In genomic region chr12:23010199-23010598, GRCm38 (mm10) we compare ENCODE assay signal across 8 mouse cellular contexts.
DNase-seq lines count a peak whose midpoint lies in the region; ATAC-seq and TF ChIP-seq lines count a peak whose summit lies in the region.
"Not testable (repeated sequence)": the region's sequence is repeated elsewhere in the genome, so short reads cannot be mapped to it uniquely, and the experiment has no call there.

No protein-coding gene starts in this region.

- H3K4me3 ChIP-seq in embryonic facial prominence, embryonic 13.5 days, result peak overlapping the region; percentile 46
- peak overlapping the region; percentile 45 for H3K4me3 ChIP-seq in hindbrain, embryonic 15.5 days
- peak overlapping the region; percentile 47 for H3K4me3 ChIP-seq in lung, embryonic 15.5 days
- peak overlapping the region; percentile 30 for H3K4me3 ChIP-seq in neural tube, embryonic 14.5 days (ENCODE audit: low read depth, low read length)
- peak overlapping the region; percentile 24 for H3K4me3 ChIP-seq in testis, adult 2 months (ENCODE audit: control insufficient read depth, low read depth, low read length)

- not testable (repeated sequence) for H3K9me3 ChIP-seq in embryonic facial prominence, embryonic 13.5 days; hindbrain, embryonic 15.5 days; lung, embryonic 15.5 days; neural tube, embryonic 14.5 days (ENCODE audit: control insufficient read depth, low read length)

- 3% methylated on average over 37 of the region's 37 CpGs for WGBS in embryonic facial prominence, embryonic 13.5 days
- 0% methylated on average over 20 of the region's 37 CpGs for WGBS in hindbrain, embryonic 15.5 days
- 2% methylated on average over 17 of the region's 37 CpGs for WGBS in lung, embryonic 15.5 days
- 2% methylated on average over 30 of the region's 37 CpGs for WGBS in neural tube, embryonic 14.5 days

- ATAC-seq in embryonic facial prominence, embryonic 13.5 days (ENCODE audit: insufficient number of reproducible peaks, insufficient read depth, low FRiP score, low TSS enrichment, low read depth), result not testable (repeated sequence)
- peak; percentile 69; the same call in 1 of the 2 replicates for ATAC-seq in hindbrain, embryonic 15.5 days (ENCODE audit: low FRiP score, low read depth)
- ATAC-seq in lung, embryonic 15.5 days (ENCODE audit: borderline replicate concordance, extremely low read depth, low FRiP score, low TSS enrichment), result 0 out of 2 replicates have a peak, but pooled peaks have one; percentile 52
- peak; percentile 73 for ATAC-seq in neural tube, embryonic 14.5 days (ENCODE audit: low read depth)

- H3K36me3 ChIP-seq in embryonic facial prominence, embryonic 13.5 days; hindbrain, embryonic 15.5 days; lung, embryonic 15.5 days; neural tube, embryonic 14.5 days (ENCODE audit: control insufficient read depth, insufficient read depth, low read length); testis, adult 2 months (ENCODE audit: control insufficient read depth, insufficient read depth, low read length): not testable (repeated sequence)

- not testable (repeated sequence) for H3K4me1 ChIP-seq in embryonic facial prominence, embryonic 13.5 days; hindbrain, embryonic 15.5 days (replicated peaks); lung, embryonic 15.5 days; neural tube, embryonic 14.5 days (ENCODE audit: control insufficient read depth, insufficient read depth, low read length); testis, adult 2 months (ENCODE audit: control insufficient read depth, insufficient read depth, low read length)

- DNase-seq in ZHBTc4 (ENCODE audit: low read depth, low spot score), result peak; percentile 67
- peak; percentile 80 for DNase-seq in heart, adult 11 months
- DNase-seq in left cerebral cortex, postnatal 14 days (ENCODE audit: low spot score in 2 of 2), result peak; percentile 1 to 3

- not testable (repeated sequence) for H3K27ac ChIP-seq in embryonic facial prominence, embryonic 13.5 days; hindbrain, embryonic 15.5 days (replicated peaks); lung, embryonic 15.5 days; neural tube, embryonic 14.5 days (ENCODE audit: low read depth, low read length); testis, adult 2 months (ENCODE audit: control insufficient read depth, insufficient read depth, low read depth, low read length)

- peak overlapping the region; percentile 67; the same call in 1 of the 2 replicates for H3K9ac ChIP-seq in embryonic facial prominence, embryonic 13.5 days
- H3K9ac ChIP-seq in hindbrain, embryonic 15.5 days, result 0 out of 2 replicates have a peak overlapping the region, but pooled peaks have one; percentile 22
- peak overlapping the region; percentile 44 for H3K9ac ChIP-seq in lung, embryonic 15.5 days
- peak overlapping the region; percentile 34; the same call in 1 of the 2 replicates for H3K9ac ChIP-seq in neural tube, embryonic 14.5 days (replicated peaks; ENCODE audit: low read depth, low read length)

- intact Hi-C loops in left cerebral cortex, postnatal 14 days (cut with DNase I), result not testable (repeated sequence)

- not testable (repeated sequence) for TF ChIP-seq CTCF in testis, adult 2 months (IDR thresholded peaks at IDR 0.05; ENCODE audit: control insufficient read depth, insufficient read depth, insufficient replicate concordance, low read depth, low read length)

- TF ChIP-seq POLR2A in testis, adult 2 months (IDR thresholded peaks at IDR 0.05; ENCODE audit: control insufficient read depth, low read depth, low read length), result not testable (repeated sequence)

- H3K4me2 ChIP-seq in embryonic facial prominence, embryonic 13.5 days, result peak overlapping the region; percentile 53
- H3K4me2 ChIP-seq in hindbrain, embryonic 15.5 days, result peak overlapping the region; percentile 49
- peak overlapping the region; percentile 49 for H3K4me2 ChIP-seq in lung, embryonic 15.5 days
- peak overlapping the region; percentile 23; the same call in 1 of the 2 replicates for H3K4me2 ChIP-seq in neural tube, embryonic 14.5 days (ENCODE audit: low read depth, low read length)

- not testable (repeated sequence) for H3K27me3 ChIP-seq in embryonic facial prominence, embryonic 13.5 days; hindbrain, embryonic 15.5 days; lung, embryonic 15.5 days; neural tube, embryonic 14.5 days (ENCODE audit: control insufficient read depth, insufficient read depth, low read length); testis, adult 2 months (ENCODE audit: control insufficient read depth, insufficient read depth, low read length)

Comparison
In these comparisons a context has a peak if more than half of its experiments do, and no peak if none do; other contexts are left out.
1. DNase-seq: peak in every context shown above with its lines; median percentile 80 in heart, adult 11 months; 67 in ZHBTc4; 2 in left cerebral cortex, postnatal 14 days.